Mouse (Mus musculus): ENCODE data around the gene Ssbp2. TPM values are rescaled to one million over a fixed set of nuclear protein-coding genes. Genes with fewer than 3 reads are reported as not detected.
A peak's percentile ranks its signal among the peaks of the same experiment; 100 is the strongest.

Gene Ssbp2
- total and polyA plus RNA-seq, 3 experiments: 24.7 to 98.3 (median 40.8) TPM

GRCm38 (mm10) chr13:91451405-91452166 lies 8.5 kb upstream of the Ssbp2 start:
- DNase-seq (ENCODE audit: low spot score): no peak
- no peak for ATAC-seq (ENCODE audit: extremely low read depth, insufficient number of reproducible peaks, low FRiP score, poor library complexity, severe bottlenecking)

GRCm38 (mm10) chr13:91452269-91452668 lies 7.8 kb upstream of the Ssbp2 start:
- no peaks in the 10 kb centered on the region for H3K36me3 ChIP-seq (replicated peaks)
- H3K4me1 ChIP-seq (ENCODE audit: insufficient read depth, low read depth, low read length): peaks cover 40% of the 10 kb centered on the region
- TF ChIP-seq GATA2 (IDR thresholded peaks at IDR 0.05; ENCODE audit: borderline replicate concordance, low read depth, low read length) (no peak), TAL1 (conservative IDR thresholded peaks at IDR 0.05; ENCODE audit: low read depth, low read length) (no peak), POLR2AphosphoS5 (IDR thresholded peaks at IDR 0.05; ENCODE audit: insufficient replicate concordance, low read depth, low read length) (no peak), GATA1 (IDR thresholded peaks at IDR 0.05; ENCODE audit: borderline replicate concordance, low read length) (no peak), CTCF (IDR thresholded peaks at IDR 0.05; ENCODE audit: low read depth, low read length) (no peak)
- no peaks in the 10 kb centered on the region for H3K9me3 ChIP-seq (replicated peaks)
- no peak overlapping the region for H3K4me3 ChIP-seq (ENCODE audit: low read depth, low read length)
- no peaks in the 10 kb centered on the region for H3K27me3 ChIP-seq (ENCODE audit: insufficient read depth, low read length)
- DNase-seq (ENCODE audit: low spot score) (no peak), ATAC-seq (ENCODE audit: extremely low read depth, insufficient number of reproducible peaks, low FRiP score, poor library complexity, severe bottlenecking) (no peak)

More at GRCm38 (mm10) chr13:91451405-91452166, 8.5 kb upstream of the Ssbp2 start:
- Histone ChIP-seq H3K27me3 (ENCODE audit: insufficient read depth, low read length) (0 out of 2 replicates have a peak, but pooled peaks cover 4% of the 10 kb centered on the region), H3K36me3 (replicated peaks) (no peaks in the 10 kb centered on the region), H3K9me3 (replicated peaks) (no peaks in the 10 kb centered on the region), H3K4me3 (ENCODE audit: low read depth, low read length) (no peak overlapping the region), H3K4me1 (ENCODE audit: insufficient read depth, low read depth, low read length) (peaks cover 37% of the 10 kb centered on the region)
- no peak for TF ChIP-seq GATA2 (IDR thresholded peaks at IDR 0.05; ENCODE audit: borderline replicate concordance, low read depth, low read length)
- TF ChIP-seq CTCF (IDR thresholded peaks at IDR 0.05; ENCODE audit: low read depth, low read length): no peak

GRCm38 (mm10) chr13:91453236-91453635 lies 6.8 kb upstream of the Ssbp2 start:
- ATAC-seq (ENCODE audit: extremely low read depth, insufficient number of reproducible peaks, low FRiP score, poor library complexity, severe bottlenecking) (no peak), DNase-seq (ENCODE audit: low spot score) (no peak)
- H3K4me1 ChIP-seq (ENCODE audit: insufficient read depth, low read depth, low read length): peaks cover 50% of the 10 kb centered on the region

GRCm38 (mm10) chr13:91456041-91456440 lies 4.0 kb upstream of the Ssbp2 start:
- Histone ChIP-seq H3K36me3 (replicated peaks) (no peaks in the 10 kb centered on the region), H3K4me1 (ENCODE audit: insufficient read depth, low read depth, low read length) (peaks cover 68% of the 10 kb centered on the region), H3K4me3 (ENCODE audit: low read depth, low read length) (no peak overlapping the region), H3K9me3 (replicated peaks) (no peaks in the 10 kb centered on the region), H3K27me3 (ENCODE audit: insufficient read depth, low read length) (no peaks in the 10 kb centered on the region)
- TF ChIP-seq CTCF (IDR thresholded peaks at IDR 0.05; ENCODE audit: low read depth, low read length) (no peak), GATA2 (IDR thresholded peaks at IDR 0.05; ENCODE audit: borderline replicate concordance, low read depth, low read length) (no peak), TAL1 (conservative IDR thresholded peaks at IDR 0.05; ENCODE audit: low read depth, low read length) (no peak), GATA1 (IDR thresholded peaks at IDR 0.05; ENCODE audit: borderline replicate concordance, low read length) (no peak), POLR2AphosphoS5 (IDR thresholded peaks at IDR 0.05; ENCODE audit: insufficient replicate concordance, low read depth, low read length) (no peak)
- ATAC-seq (ENCODE audit: extremely low read depth, insufficient number of reproducible peaks, low FRiP score, poor library complexity, severe bottlenecking) (no peak), DNase-seq (ENCODE audit: low spot score) (no peak)

More at GRCm38 (mm10) chr13:91453236-91453635, 6.8 kb upstream of the Ssbp2 start:
- Histone ChIP-seq H3K9me3 (replicated peaks) (no peaks in the 10 kb centered on the region), H3K36me3 (replicated peaks) (no peaks in the 10 kb centered on the region), H3K4me3 (ENCODE audit: low read depth, low read length) (no peak overlapping the region), H3K27me3 (ENCODE audit: insufficient read depth, low read length) (no peaks in the 10 kb centered on the region)
- TF ChIP-seq CTCF (IDR thresholded peaks at IDR 0.05; ENCODE audit: low read depth, low read length) (no peak), POLR2AphosphoS5 (IDR thresholded peaks at IDR 0.05; ENCODE audit: insufficient replicate concordance, low read depth, low read length) (no peak), GATA2 (IDR thresholded peaks at IDR 0.05; ENCODE audit: borderline replicate concordance, low read depth, low read length) (no peak), TAL1 (conservative IDR thresholded peaks at IDR 0.05; ENCODE audit: low read depth, low read length) (no peak), GATA1 (IDR thresholded peaks at IDR 0.05; ENCODE audit: borderline replicate concordance, low read length) (no peak)

- Histone ChIP-seq H3K4me3 (ENCODE audit: low read depth, low read length) (no peak overlapping the region), H3K36me3 (replicated peaks) (no peaks in the 10 kb centered on the region), H3K4me1 (ENCODE audit: insufficient read depth, low read depth, low read length) (peaks cover 62% of the 10 kb centered on the region), H3K27me3 (ENCODE audit: insufficient read depth, low read length) (no peaks in the 10 kb centered on the region), H3K9me3 (replicated peaks) (no peaks in the 10 kb centered on the region)
- ATAC-seq (ENCODE audit: extremely low read depth, insufficient number of reproducible peaks, low FRiP score, poor library complexity, severe bottlenecking): no peak
- TF ChIP-seq TAL1 (conservative IDR thresholded peaks at IDR 0.05; ENCODE audit: low read depth, low read length) (peak; percentile 52), GATA1 (IDR thresholded peaks at IDR 0.05; ENCODE audit: borderline replicate concordance, low read length) (no peak)
- DNase-seq (ENCODE audit: low spot score): no peak
Observed at GRCm38 (mm10) chr13:91456735-91457134, 3.3 kb upstream of the Ssbp2 start.

GRCm38 (mm10) chr13:91457974-91458373 lies 2.1 kb upstream of the Ssbp2 start:
- no peak overlapping the region; the same call in 1 of the 2 replicates for H3K4me3 ChIP-seq (ENCODE audit: low read depth, low read length)
- TF ChIP-seq CTCF (IDR thresholded peaks at IDR 0.05; ENCODE audit: low read depth, low read length): no peak
- peak; percentile 85 for TF ChIP-seq TAL1 (conservative IDR thresholded peaks at IDR 0.05; ENCODE audit: low read depth, low read length)
- peak; percentile 69 for ATAC-seq (ENCODE audit: extremely low read depth, insufficient number of reproducible peaks, low FRiP score, poor library complexity, severe bottlenecking)
- peak; percentile 44 for DNase-seq (ENCODE audit: low spot score)
- peaks cover 62% of the 10 kb centered on the region for H3K4me1 ChIP-seq (ENCODE audit: insufficient read depth, low read depth, low read length)
- no peaks in the 10 kb centered on the region for H3K36me3 ChIP-seq (replicated peaks)
- no peaks in the 10 kb centered on the region for H3K27me3 ChIP-seq (ENCODE audit: insufficient read depth, low read length)
- H3K9me3 ChIP-seq (replicated peaks): no peaks in the 10 kb centered on the region

All from G1E (cell line).